Mouse (Mus musculus): ENCODE results near the gene Calcoco1.

Gene Calcoco1

GRCm38 (mm10) chr15:102737092-102737491 lies 15.1 kb upstream of the Calcoco1 start:
- DNase-seq (ENCODE audit: low spot score): no peak

DNA sequence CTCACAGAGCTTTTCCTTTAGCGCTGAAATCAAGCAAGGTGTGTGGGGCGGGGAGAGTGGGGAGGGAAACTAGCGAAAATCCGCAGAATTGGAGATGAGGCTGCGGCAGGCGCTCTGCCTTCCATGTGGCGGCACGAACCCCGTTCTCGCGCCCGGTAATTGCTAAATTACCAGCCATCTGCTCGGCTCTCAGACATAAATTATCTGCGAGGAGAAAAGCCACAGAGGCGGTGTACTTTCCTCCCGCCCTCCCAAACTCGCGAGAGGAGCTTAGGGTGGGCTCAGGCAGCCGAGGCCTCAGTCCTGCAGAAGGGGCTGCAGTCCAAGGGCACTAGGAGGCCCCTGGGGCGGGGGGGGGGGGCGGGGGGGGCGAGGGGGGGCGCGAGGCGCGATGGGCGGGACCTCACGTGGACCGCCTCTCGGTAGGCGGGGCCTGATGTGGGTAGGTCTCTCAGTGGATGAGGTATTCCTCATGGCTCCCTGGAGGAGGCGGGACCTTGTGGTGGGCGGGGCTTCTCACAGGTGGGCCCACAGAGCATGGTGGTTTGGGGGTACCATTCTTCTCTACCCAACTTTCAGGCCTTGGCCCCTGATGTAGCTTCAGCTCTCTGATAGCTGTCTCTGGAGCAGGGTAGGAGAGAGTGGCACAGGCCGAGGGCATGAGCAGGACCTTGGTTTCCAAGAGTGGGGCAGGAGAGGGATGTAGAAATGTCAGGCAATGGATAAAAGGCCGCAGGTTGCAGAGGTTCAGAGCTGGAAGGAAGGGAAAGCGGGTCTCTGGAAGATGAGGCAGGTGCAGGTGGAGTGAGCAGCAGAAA lies 14.4 kb upstream of the Calcoco1 start:
- DNase-seq (ENCODE audit: low spot score): no peak

DNA sequence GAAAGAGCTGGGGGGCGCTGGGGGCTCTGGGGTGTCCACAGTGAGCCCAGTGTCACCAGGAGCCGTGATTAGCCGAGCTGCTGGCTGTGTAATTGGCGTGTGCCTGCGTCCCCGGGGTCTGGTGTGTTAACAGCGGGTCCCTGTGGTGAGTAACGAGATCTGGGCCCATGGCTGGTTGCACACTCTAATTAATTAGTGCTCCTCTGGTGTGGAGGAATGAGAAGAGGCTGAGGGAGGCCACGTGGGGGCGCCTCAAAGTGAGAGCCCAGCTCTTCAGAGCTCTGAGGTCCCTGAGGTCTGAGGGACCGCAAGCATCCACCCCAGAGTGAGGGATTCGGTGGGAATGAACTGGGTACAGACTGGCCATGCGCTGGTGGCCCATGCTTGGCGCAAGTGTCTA lies 13.1 kb upstream of the Calcoco1 start:
- no peak for DNase-seq (ENCODE audit: low spot score)

GRCm38 (mm10) chr15:102733759-102734531 lies 12.0 kb upstream of the Calcoco1 start:
- DNase-seq (ENCODE audit: low spot score): no peak

- DNase-seq (ENCODE audit: low spot score): no peak
These were observed 11.3 kb upstream of the Calcoco1 start for GRCm38 (mm10) chr15:102733233-102733632.

GRCm38 (mm10) chr15:102732406-102732805 lies 10.4 kb upstream of the Calcoco1 start:
- no peak for DNase-seq (ENCODE audit: low spot score)

DNA sequence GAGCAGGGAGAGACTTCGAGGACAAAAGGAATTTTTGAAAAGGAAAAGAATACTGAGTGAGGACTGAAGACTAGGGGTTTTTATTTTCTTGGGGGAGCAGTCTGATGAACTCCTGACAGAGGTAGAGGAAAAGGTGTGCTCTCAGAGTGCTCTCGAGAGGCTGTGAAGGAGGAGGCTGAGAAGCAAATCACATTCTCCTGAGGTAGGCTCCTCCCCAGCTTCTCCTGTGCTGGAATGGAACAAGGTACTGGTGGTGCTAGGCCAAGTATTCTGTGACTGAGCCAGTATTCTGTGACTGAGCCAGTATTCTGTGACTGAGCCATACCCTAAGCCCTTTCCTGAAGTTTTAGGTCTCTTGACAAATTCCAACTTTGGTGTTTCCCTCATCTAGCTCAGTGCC lies 6.0 kb upstream of the Calcoco1 start:
- DNase-seq (ENCODE audit: low spot score): no peak

GRCm38 (mm10) chr15:102723358-102724135 lies 1.6 kb upstream of the Calcoco1 start:
- no peak for DNase-seq (ENCODE audit: low spot score)

DNA sequence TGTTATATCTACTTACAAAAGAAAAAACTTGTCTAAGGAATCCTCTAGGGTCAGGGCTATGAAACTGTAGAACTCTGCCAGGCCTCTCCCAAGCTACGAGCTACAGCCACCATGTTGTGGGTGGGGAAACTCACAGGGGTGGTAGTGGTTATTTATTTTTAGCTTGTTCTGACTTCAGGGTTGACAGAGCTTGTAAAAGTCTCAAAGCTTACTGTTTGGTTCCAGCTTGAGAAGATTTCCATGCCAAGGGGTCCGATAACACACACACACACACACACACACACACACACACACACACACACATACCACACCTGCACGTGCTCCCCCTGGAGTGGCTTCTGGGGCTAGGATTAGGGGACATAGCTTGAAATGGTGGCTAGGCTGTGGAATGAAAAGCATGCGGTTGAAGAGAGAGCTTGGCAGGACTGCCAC lies 538 bp upstream of the Calcoco1 start:
- no peak for DNase-seq (ENCODE audit: low spot score)

DNA sequence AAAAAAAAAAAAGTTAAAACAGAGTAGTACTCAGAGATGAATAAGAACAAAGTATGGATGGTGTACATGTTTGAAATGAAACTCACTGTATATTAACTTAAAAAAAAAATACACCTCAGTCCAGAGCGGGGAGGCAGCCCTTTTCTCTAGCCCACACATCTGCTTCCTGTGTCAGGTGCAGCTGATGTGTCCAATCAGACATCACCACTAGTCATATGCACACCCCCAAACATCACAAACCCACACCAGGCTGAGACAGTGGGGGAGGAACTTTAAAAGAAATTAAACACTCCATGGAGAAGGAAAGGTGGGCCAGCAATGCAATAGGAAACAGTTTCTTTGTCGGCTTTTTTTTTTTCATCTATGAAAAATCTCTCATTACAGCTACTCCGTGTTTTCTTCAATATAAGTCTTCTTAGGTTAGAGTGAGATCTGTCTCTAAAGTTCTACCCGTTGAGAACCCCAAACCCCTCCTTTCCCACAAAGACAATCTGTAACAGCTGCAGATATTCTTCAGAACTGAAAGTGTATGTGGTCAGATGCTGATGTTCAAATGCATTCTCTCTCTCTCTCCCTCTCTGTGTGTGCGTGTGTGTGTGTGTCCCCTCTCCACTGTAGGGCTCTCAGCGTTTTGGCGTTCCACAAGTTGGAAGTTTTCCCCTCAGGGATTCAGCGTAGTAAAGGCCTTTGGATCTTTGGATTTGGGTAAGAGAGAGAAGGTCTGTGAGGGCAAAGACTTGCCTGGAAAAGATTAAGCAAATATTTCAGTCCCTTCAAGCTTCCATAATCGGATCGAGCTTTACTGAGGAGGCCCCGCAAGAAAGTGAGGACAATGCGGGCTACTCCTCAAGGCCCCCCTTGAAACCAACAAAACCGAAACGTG lies 721 bp downstream of the Calcoco1 start:
- no peak for DNase-seq (ENCODE audit: low spot score)

DNA sequence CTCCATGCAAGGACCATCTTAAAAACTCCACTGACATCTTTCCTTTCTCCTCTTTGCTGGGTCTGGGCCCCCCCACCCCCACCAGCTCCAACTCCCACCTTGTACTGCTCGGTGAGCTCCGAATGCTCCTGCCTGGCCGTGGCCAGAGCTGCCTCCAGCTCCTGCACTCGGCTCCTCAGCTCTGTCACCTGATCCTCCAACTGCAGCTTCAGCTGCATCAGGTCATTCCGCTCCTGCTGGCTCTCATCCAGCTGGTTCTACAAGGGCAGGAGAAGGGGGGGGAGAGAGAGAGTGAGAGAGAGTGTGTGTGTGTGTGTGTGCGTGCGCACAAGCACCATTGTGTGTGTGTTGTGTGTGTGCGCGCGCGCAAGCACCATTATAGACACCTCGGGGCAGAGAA lies 5.8 kb downstream of the Calcoco1 start:
- DNase-seq (ENCODE audit: low spot score): no peak

DNA sequence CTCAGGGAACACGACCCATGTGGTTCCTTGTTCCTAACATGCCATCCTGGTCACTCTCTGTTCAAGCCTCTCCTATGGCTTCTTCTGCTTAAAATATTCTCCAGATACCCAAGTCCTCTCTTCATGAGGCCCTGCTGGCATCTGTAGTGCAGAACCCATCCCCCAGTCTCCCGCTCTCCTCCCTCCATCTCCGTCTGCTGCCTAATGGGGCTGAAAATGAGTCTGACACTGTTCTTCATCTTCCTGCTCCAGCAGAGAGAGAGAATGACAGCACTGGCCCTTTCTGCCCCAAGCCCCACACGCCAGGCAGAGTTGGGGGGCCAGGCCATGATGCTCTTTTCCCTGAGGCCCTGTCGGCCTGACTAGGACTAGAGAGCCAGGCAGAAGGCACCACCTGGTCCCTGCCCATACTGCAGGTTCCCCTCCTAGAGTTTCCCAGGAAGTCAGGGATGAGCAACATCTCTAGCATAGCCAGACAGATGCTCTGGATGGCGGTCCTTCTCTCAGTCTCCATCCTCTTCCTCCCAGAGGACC lies 14.2 kb downstream of the Calcoco1 start:
- no peak for DNase-seq (ENCODE audit: low spot score)

- no peak for DNase-seq (ENCODE audit: low spot score)
These were observed 16.0 kb downstream of the Calcoco1 start for GRCm38 (mm10) chr15:102705923-102706503.

DNA sequence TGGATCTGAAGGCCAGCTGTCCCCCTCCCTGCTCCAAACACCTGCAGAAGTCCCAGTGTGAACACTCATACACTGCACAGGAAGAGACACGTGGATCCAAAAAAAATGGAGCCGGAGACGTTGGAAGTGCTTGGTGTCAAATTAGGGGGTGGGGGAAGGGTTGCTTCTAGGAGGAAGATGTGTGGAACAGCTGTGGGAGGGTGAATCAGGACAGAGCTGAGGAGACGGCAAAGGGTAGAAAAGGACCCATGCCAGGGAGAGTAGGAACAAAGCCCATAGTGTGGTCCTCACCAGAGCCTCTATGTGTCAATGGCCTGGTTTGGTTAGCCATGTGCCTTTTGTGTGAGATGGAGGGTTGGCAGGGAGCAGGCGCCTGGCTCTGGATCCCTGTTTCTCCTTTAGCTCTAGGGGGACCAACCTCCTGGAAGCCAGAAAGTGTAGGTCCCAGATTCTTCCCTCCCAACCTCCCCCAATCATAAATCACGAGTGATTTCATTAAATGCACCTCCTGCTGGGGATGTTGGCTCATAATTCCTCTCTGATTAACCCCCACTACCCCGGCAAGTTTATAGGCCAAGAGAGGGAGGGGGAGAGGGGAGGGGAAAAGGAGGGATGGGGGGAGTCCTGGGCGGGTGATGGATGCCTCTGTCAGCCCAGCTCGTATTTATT lies 16.6 kb downstream of the Calcoco1 start:
- no peak for DNase-seq (ENCODE audit: low spot score)

DNA sequence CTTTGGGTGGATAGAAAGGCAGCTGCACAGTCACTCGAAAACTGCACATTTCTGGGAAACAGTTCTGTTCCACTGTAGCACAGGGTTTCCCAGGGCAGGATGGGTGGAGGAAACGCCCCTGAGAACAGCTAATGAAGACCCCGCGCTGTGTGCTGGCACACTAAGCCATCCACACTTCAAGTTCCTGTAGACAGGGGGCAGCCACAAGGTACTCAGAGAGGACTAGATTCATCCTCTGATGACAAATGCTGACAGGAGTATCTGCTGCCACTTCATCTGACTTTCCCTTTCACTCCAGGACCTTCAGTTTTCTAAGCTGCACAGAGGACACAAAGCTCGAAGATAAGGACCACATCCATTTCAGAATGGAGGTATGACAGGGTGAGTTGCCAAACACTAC lies 17.2 kb downstream of the Calcoco1 start:
- no peak for DNase-seq (ENCODE audit: low spot score)

DNA sequence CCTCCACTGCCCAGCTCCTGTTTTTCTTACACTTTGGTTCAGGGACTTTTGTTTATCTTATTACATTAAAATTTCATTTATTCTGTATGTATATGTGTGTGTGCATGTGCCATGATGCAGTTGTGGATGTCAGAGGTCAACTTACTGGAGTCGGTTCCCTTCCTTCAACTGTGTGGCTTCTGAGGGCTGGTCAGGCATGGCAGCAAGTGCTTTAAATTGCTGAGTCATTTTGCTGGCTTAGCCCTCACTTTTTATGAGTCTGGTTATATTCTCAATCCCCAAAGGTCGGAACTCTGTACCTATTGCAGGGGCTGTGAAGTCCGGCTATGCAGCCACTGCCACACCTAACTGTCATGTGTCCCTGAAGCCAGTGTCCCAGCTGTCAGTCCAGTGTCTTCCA lies 19.0 kb downstream of the Calcoco1 start:
- no peak for DNase-seq (ENCODE audit: low spot score)

DNA sequence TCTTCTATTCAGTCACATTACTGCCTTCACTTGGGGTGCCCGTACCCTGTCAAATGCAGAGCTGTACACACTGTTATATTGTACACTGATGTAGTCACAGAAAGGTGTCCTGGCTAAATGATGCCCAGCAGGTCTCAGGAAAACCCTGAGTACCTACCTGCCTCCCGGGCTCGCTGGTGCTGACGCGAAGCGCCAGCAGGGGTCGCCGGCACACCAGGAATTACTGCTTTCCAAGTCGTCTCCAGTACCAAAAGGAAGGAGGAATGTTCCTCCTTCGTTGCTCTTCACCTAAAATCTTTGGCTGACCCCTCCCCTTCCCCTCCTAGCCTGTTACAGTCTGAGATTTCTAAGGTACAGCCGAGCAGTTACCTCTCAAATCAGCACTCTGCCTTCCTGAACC lies 23.8 kb downstream of the Calcoco1 start:
- DNase-seq (ENCODE audit: low spot score): no peak

DNA sequence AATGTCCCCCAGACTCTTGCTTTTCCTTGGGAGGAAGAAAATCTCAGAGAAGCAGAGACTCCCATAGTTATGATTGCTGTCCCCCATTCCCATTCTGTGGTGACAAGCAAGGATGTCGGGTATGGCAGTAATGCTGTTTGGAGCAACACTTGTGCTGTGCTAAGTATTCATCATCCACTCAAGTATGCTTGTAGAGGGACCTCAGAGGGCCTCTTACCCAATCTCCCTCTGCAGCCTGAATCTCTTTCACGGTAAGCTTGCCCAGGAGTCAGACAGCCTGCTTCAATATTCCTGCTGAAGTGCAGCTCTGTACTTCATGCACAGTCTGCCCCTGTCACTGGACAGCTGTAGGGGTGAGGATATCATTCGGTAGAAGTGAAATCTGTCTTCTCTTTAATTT lies 25.1 kb downstream of the Calcoco1 start:
- no peak for DNase-seq (ENCODE audit: low spot score)

DNA sequence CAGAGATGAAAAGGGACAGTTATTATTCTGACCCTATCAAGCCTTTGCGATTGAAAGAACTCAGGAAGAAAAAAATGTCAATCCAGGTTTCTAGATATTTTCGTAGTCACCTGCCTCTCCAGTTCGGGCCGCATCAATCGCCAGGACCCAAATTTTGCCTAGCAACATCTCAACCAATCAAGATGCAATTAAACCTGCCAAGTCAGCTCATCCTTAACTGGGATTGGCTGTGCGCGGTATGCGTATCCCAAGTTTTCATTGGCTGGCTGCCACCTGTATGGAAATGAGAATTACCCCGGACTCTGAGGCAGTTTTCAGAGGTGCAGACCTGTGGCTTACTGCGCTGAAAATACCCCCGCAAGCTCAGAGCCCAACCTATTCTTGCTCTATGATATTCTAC lies 28.4 kb downstream of the Calcoco1 start:
- DNase-seq (ENCODE audit: low spot score): no peak

GRCm38 (mm10) chr15:102692991-102693411 lies 29.0 kb downstream of the Calcoco1 start:
- DNase-seq (ENCODE audit: low spot score): no peak
